Mouse (Mus musculus) kidney, postnatal 0 days (tissue): ENCODE measurements around the gene Tspoap1. TPM values are rescaled to one million over a fixed set of nuclear protein-coding genes. Genes with fewer than 3 reads are reported as not detected.

ENCODE experiments used
- ATAC-seq: fragments of 200-750 bp; cut with Nextera tagmentation; replicated peaks from 2 replicates; pipeline ENCODE4 v1.8.0; 2017; ENCODE audit warnings: low read depth, moderate number of reproducible peaks, moderate TSS enrichment, moderate library complexity; ENCODE audit not compliant: low FRiP score
- DNase-seq: peaks from one replicate; pipeline ENCODE4 v3.0.0-alpha.2; 2016; ENCODE audit warnings: low spot score
- H3K27ac ChIP-seq: fragments of 300-500 bp; sonication (generic); 2 replicates; pipeline ENCODE4 v1.5.1; 2014; ENCODE audit warnings: mild to moderate bottlenecking
- H3K27me3 ChIP-seq: fragments of 300-500 bp; sonication (generic); 2 replicates; pipeline ENCODE4 v1.6.1; 2014; ENCODE audit warnings: low read length, mixed read lengths; ENCODE audit not compliant: insufficient read depth
- H3K36me3 ChIP-seq: fragments of 300-500 bp; sonication (generic); 2 replicates; pipeline ENCODE4 v1.6.1; 2014; ENCODE audit warnings: low read length, mixed read lengths; ENCODE audit not compliant: insufficient read depth
- H3K4me1 ChIP-seq: fragments of 300-500 bp; sonication (generic); replicated peaks from 2 replicates; pipeline ENCODE4 v1.6.1; 2014; ENCODE audit warnings: antibody characterized with exemption, low read length, mixed read lengths; ENCODE audit not compliant: insufficient read depth
- H3K4me2 ChIP-seq: fragments of 300-500 bp; sonication (generic); 2 replicates; pipeline ENCODE4 v1.6.1; 2014; ENCODE audit warnings: mild to moderate bottlenecking, low read length, moderate library complexity, mixed read lengths
- H3K4me3 ChIP-seq: fragments of 300-500 bp; sonication (generic); replicated peaks from 2 replicates; pipeline ENCODE4 v1.5.1; 2014; ENCODE audit warnings: low read depth, low read length
- H3K9ac ChIP-seq: fragments of 300-500 bp; sonication (generic); 2 replicates; pipeline ENCODE4 v1.6.1; 2014; ENCODE audit warnings: low read depth, low read length
- H3K9me3 ChIP-seq: fragments of 300-500 bp; sonication (generic); replicated peaks from 2 replicates; pipeline ENCODE4 v1.6.1; 2016; ENCODE audit warnings: low read length, inconsistent platforms, mixed read lengths
- CTCF ChIP-seq: IDR thresholded peaks from 2 replicates; pipeline ENCODE4 v1.5.1; 2016; ENCODE audit warnings: antibody characterized with exemption, low read depth, mild to moderate bottlenecking, moderate library complexity
- WGBS: fragments of 180-500 bp; shearing (Covaris S2); extraction: QIAGEN DNeasy Blood & Tissue Kit; methylation state at CpG from one replicate; pipeline ENCODE4 v1.1.7; 2014; 5-methylcytosine and 5-hydroxymethylcytosine counted together
- polyA plus RNA-seq: library from polyadenylated mRNA; unstranded; fragments of >200 nt; fragmentation: Nextera tagmentation; extraction: Ambion mirVana; gene quantifications from 2 replicates; pipeline ENCODE4 v1.2.1, GENCODE M21; 2015

Tspoap1 gene
- polyA plus RNA-seq, 1 experiment from 2014 or later, result 1.9 TPM

DNA sequence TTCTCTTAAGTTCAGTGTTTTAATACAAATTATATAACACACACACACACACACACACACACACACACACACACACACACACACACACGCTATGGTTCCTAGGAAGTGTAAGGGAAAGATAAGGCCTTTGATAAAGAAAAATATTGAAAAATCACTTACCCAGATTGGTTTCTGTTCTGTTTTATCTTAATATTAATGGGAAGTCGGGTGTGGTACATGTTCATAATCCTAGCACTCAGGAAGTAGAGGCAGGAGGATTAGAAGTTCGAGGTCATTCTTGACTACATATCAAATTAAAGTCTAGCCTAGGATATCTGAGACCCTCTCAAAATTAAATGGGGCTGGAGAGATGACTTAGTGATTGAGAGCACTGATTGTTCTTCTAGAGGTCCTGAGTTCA, 38.2 kb upstream of the Tspoap1 start:
- Histone ChIP-seq H3K27ac (no peak overlapping the region), H3K4me1 (no peaks in the 10 kb centered on the region), H3K27me3 (no peaks in the 10 kb centered on the region), H3K9me3 (no peaks in the 10 kb centered on the region), H3K9ac (no peak overlapping the region), H3K4me2 (no peak overlapping the region), H3K4me3 (no peak overlapping the region), H3K36me3 (no peaks in the 10 kb centered on the region)
- 74% methylated on average over 3 of the region's 3 CpGs for whole genome bisulfite sequencing
- ATAC-seq (no peak), DNase-seq (no peak)
- TF ChIP-seq CTCF, result no peak

DNA sequence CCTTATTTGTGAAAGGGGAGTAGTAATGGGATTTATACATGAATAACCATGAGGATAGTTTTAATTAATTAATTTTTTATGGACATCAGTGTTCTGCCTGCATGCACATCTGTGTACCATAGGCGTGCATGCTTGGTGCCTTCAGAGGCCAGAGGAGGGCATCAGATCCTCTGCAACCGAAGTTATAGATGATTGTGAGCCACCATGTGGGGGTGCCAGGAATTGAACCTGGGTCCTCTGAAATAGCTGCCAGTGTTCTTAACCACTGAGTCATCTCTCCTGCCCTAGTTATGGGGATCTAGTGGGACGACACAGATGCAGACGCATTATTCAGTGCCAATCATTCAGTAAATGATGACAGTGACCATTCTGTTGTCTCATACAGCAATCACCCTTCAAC, 37.5 kb upstream of the Tspoap1 start:
- Histone ChIP-seq H3K36me3 (no peaks in the 10 kb centered on the region), H3K27ac (no peak overlapping the region), H3K9me3 (no peaks in the 10 kb centered on the region), H3K4me3 (no peak overlapping the region), H3K4me1 (no peaks in the 10 kb centered on the region), H3K4me2 (no peak overlapping the region), H3K9ac (no peak overlapping the region), H3K27me3 (no peaks in the 10 kb centered on the region)
- DNase-seq, result no peak
- WGBS, result 83% methylated on average over 4 of the region's 4 CpGs
- no peak for ATAC-seq
- peak; percentile 34 for TF ChIP-seq CTCF

DNA sequence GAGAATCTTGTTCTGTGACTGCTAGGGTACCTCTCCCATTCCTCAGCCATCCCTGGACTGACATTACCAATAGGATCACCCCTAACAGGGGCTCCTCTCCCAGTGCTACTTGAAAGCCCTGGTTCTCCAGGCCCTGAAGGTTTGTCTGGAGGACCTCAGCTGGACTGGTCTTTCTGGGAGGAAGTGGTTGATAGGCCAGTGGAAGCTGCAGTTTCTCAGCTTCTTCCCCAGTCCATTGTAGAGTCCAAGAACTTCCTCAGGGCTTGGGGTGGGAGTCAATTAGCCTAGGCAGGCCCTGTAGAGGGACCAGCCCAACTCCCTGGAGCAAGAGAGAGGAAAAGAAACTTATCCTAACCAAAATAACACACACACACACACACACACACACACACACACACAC, 34.8 kb upstream of the Tspoap1 start:
- no peaks in the 10 kb centered on the region for H3K4me1 ChIP-seq
- no peak for ATAC-seq
- no peaks in the 10 kb centered on the region for H3K36me3 ChIP-seq
- TF ChIP-seq CTCF, result no peak
- no peaks in the 10 kb centered on the region for H3K9me3 ChIP-seq
- no peak overlapping the region for H3K4me3 ChIP-seq
- no peak overlapping the region for H3K27ac ChIP-seq
- no peaks in the 10 kb centered on the region for H3K27me3 ChIP-seq
- no peak overlapping the region for H3K4me2 ChIP-seq
- no peak for DNase-seq
- no peak overlapping the region for H3K9ac ChIP-seq

DNA sequence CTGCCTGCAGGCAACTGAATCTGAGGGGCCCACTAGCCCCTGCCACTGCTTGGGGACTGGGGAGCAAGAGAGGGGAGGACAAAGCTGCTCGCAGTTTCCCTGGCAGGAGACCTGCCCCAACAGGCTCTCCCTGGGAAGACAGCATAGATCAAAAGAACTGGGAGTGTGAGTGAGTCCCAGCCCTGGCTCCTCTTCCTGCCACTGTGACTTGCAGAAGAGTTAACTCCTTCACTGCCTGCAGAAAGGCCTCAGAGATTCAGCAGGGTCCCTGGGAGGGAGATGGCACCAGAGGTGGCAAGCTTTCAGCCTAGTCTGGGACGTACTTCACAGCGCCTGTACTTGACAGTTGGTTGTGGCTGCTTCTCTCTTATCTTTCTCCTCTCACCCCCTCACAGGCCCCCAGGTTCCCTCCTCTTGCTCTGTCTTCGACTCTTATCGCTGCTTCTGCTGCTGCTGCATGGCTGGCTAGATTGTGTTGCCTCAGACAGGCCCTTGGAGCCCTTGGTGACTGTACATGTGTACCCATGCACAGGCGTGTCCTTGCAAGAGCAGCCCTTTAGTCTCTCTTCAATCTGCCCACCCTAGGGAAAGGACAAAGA, 34.3 kb upstream of the Tspoap1 start:
- Histone ChIP-seq H3K27me3 (no peaks in the 10 kb centered on the region), H3K36me3 (no peaks in the 10 kb centered on the region), H3K4me1 (no peaks in the 10 kb centered on the region), H3K4me3 (no peak overlapping the region), H3K9me3 (no peaks in the 10 kb centered on the region), H3K9ac (no peak overlapping the region), H3K4me2 (no peak overlapping the region), H3K27ac (no peak overlapping the region)
- WGBS, result 22% methylated on average over 6 of the region's 6 CpGs
- peak; percentile 68; the same call in 1 of the 2 replicates for ATAC-seq
- no peak for TF ChIP-seq CTCF
- DNase-seq, result peak; percentile 73

DNA sequence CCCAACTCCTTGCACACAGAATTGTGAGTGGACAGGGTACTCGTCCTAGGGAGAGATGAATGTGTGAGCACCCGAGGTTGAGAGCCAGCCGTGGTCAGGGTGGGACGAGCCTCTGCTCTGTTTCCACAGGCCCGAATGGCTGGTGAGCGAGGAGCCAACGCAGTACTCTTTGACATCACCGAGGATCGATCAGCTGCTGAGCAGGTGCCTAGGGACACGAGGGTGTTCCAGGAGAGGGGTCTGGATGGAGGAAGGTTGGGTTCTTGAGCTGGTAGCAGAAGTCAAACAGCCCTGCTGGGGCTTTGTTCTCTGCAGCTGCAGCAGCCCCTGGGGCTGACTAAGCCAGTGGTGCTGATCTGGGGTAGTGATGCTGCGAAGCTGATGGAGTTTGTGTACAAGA, 33.3 kb upstream of the Tspoap1 start:
- WGBS, result 73% methylated on average over 11 of the region's 11 CpGs
- H3K4me3 ChIP-seq, result no peak overlapping the region

DNA sequence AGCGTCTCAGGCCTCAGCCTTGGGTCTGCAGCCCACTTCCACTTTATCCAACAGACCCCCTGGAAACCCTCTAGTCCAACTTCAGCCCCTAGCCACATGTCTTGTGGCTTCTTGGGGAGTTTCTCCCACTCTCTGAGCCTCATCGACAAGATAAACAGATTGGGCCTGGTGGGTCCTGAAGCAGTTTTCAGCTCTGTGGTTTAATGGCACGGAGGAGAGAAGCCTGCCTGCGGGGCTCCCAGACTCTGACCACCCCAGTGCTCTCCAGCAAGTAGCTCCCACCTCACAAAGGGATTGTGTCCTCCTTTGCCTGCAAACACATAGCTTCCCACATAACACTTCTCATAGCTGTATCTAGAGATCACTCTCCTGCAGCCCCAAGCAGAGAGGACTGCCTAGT, 32.9 kb upstream of the Tspoap1 start:
- TF ChIP-seq CTCF, result no peak
- no peaks in the 10 kb centered on the region for H3K4me1 ChIP-seq

More for the DNA sequence above, 33.3 kb upstream of the Tspoap1 start:
- no peaks in the 10 kb centered on the region for H3K9me3 ChIP-seq
- no peak for TF ChIP-seq CTCF
- H3K9ac ChIP-seq, result no peak overlapping the region
- H3K27ac ChIP-seq, result no peak overlapping the region
- no peak for DNase-seq
- no peak for ATAC-seq
- no peaks in the 10 kb centered on the region for H3K36me3 ChIP-seq
- no peak overlapping the region for H3K4me2 ChIP-seq
- no peaks in the 10 kb centered on the region for H3K27me3 ChIP-seq
- no peaks in the 10 kb centered on the region for H3K4me1 ChIP-seq

More for the DNA sequence above, 32.9 kb upstream of the Tspoap1 start:
- Histone ChIP-seq H3K9ac (no peak overlapping the region), H3K4me2 (no peak overlapping the region), H3K27me3 (no peaks in the 10 kb centered on the region), H3K4me3 (no peak overlapping the region), H3K36me3 (no peaks in the 10 kb centered on the region), H3K27ac (no peak overlapping the region), H3K9me3 (no peaks in the 10 kb centered on the region)
- ATAC-seq (no peak), DNase-seq (no peak)
- 67% methylated on average over 4 of the region's 4 CpGs for WGBS
